Mouse (Mus musculus) left cerebral cortex, adult 18-20 months (tissue): ENCODE measurements around the gene Brwd1. TPM values are rescaled to one million over a fixed set of nuclear protein-coding genes. Genes with fewer than 3 reads are reported as not detected.
A peak's percentile ranks its signal among the peaks of the same experiment; 100 is the strongest.
"Not testable (repeated sequence)": the region's sequence is repeated elsewhere in the genome, so short reads cannot be mapped to it uniquely, and the experiment has no call there.

Source experiments
- DNase-seq, 2 experiments: peaks; one replicate each; pipeline ENCODE4 v3.0.0; 2021 to 2022; ENCODE audit warnings: low spot score in 2 of 2, mixed read lengths in 1 of 2
- microRNA-seq, 2 experiments: library from miRNA; unstranded; fragments of <30 nt; microRNA quantifications; one replicate each; pipeline ENCODE4 v1.2.0; 2021
- total RNA-seq, 2 experiments: library from RNA; stranded (reverse); gene quantifications; 2 replicates each; pipeline ENCODE4 v1.2.3; 2021

The Brwd1 gene
- total RNA-seq, 2 experiments from 2014 or later = 146 TPM

DNA sequence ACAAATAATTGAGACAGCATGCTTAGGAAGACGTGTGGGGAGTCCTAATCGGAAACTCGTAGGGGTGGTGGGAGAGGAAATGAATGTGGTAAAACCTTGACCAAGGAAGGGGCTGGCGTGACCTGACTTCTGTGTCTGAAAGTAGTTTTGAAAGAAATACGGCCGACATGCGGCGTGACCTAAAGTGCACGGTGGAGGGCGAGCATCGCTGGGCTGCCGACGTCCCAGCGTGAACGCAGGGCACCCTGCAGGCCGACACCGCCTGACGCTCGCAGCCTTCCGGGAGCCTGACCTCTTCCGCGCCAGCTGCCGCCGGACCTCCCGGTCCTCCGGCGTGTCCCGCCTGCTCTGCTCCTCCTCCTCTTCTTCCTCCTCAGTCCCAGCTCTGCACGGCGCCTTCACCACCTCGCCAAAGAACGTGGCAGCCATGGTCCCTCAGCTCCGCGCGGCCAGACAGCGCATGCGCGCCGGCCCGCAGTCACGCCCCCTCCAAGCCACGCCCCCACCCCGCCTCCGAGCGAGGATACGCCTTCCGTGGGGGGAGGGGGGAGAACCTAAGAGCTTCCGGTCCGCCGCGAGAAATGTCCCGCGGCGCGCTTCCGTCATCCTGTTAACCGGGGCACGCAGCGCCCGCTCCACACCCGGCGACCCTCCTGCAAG, 91.7 kb downstream of the Brwd1 start, which contains the start of gene Psmg1:
Gene Psmg1, minus strand, starts transcription at position 499 of the 660 bp plus-strand sequence.
- peak; percentile 96 to 97 for DNase-seq

DNA sequence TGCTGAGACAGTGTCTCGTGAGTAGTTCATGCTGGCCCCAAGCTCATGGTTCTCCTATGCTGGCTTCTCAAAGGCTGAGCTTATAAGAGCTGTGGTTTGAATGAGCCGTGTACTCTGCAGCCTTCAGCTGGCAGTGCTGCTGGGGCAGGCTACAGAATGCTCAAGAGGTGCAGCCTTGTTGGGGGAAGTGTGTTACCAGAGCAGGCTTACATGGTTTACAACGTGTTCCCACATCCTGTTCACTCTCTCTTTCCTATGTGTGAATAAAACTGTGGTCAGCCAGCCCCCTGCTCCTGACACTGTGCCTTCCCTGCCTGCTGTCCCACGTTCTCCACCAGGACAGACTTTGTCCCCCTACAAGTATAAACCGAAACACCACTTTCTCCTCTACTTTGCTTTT, 97.4 kb downstream of the Brwd1 start:
- no peak for DNase-seq

DNA sequence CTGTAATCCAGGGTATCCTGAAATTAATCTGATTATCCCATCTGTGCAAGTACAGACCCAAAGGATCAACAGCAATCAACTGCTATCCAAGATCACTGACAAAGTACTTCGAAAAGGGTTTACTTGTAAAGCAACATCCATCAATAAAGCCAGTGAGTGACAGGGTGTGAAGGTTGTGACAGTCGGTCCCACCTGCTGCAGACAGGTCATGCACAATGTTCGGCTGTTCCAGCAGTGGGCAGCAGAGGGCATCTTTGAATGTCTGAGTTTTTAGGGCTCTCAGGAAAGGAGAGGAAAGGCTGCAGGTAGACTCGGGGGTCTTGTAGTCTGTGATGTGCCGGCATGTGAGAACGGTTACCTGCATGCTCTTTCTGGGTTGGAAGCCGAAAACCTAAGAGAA, 98.7 kb downstream of the Brwd1 start:
- DNase-seq = no peak

DNA sequence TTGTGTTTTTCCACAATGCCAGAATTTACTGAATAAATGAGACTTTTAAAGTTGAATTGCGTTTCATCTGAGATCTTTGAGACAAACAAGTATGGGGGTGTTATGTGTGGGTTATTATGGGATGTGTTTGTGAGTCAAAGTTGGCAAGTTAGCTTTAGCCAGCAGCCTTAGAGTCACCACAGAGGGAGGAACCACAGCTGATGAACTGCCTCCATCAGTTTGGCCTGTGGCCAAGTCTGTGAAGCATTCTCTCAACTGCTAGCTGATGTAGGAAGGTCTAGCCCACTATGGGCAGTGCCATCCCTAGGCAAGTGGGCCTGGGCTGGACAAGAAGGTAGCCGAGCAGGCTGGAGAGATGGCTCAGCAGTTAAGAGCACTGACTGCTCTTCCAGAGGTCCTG, 111.5 kb downstream of the Brwd1 start:
- peak in 1 of 2 experiments; percentile 20 for DNase-seq

DNA sequence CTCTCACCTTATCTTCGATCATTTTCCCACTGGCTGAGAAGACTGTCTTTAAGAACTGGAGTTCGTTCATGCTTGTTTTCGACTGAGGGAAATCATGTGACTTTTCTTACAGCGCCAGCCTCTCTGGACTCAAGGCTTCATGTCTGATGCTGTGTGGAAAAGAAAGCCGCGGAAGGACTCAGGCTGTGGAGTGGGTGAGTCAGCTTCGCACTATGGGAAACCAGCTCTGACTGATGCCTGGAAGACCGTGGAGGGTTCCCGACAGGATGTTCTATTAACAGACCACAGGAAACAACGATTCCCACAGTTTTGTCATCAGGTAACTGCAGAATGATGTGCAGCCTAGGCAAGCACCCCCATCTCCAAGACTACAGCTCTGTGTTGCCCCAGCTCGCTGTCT, 114.9 kb downstream of the Brwd1 start:
- no peak for DNase-seq

DNA sequence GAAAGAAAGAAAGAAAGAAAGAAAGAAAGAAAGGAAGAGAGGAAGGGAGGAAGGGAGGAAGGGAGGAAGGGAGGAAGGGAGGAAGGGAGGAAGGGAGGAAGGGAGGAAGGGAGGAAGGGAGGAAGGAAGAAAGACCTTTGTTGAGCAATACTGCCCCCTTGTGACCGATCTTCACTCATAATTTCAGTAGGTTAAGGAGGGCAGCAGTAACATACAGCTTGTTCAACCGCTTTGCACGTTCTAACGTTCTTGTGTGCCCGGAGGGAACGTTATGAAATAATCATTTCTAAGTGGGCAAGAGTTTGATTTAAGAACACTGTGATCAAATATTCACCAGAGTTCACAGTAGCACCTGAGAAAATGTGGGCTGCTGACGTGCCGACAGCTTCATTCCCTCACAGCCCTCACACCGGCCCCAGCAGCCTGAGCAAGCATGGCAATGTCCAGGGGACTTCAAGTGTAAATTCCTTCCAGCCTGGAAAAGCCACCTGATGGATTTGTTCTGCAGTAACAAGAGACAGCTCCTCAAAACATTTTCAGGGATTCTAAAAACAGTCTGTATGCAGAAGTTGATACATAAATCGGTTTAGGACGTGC, 117.8 kb downstream of the Brwd1 start:
- peak; percentile 36 to 61 for DNase-seq

DNA sequence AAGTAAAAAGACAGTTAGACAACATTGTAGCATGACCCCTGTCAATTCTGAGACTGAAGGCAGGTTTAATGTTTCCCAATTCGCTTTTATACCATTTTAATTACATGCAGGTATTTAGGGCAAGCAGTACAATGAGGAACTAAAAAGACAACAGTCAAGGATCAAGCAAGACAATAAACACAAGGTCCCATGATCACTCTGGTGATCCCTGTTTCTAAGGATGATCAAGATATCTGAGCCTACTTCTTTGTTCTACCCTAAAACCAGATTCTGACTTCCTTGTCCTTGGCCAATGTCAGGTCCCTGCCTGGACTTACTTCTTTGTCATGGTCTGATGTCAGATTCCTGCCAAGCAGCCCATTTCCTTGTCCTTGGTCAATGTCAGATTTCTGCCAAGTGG, 120.8 kb downstream of the Brwd1 start:
- DNase-seq = not testable (repeated sequence)

DNA sequence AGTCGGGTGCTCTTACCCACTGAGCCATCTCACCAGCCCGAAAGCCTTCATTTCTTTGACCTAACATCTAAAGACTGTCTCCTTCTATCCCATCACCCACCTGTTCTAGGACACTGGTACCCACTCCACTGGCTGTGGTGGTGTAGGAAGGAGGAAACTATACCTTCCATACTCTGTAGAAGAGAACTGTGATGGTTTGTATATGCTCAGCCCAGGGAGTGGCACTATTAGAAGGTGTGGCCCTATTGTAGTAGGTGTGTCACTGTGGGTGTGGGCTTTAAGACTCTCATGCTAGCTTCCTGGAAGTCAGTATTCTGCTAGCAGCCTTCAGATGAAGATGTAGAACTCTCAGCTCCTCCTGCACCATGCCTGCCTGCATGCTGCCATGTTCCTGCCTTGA, 121.6 kb downstream of the Brwd1 start:
- DNase-seq = not testable (repeated sequence)

DNA sequence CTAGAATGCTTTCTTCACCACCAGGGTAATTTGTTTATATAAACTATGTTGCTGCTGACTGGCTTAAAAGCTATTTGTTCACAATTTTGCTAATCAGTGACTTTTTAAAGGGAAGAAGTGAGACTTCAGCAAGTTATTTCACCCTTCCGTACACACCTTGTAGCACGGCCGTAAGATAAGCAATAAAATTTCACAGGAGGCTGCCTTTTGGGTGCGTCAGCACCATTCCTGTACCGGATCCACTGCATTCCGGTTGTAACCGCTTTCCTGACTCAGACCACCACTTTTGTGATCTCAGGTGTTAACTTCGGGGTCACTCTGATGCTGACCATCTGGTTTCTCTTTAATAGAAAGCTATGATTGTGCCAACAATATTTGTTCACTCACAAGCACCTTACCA, 124.2 kb downstream of the Brwd1 start:
- DNase-seq = no peak

DNA sequence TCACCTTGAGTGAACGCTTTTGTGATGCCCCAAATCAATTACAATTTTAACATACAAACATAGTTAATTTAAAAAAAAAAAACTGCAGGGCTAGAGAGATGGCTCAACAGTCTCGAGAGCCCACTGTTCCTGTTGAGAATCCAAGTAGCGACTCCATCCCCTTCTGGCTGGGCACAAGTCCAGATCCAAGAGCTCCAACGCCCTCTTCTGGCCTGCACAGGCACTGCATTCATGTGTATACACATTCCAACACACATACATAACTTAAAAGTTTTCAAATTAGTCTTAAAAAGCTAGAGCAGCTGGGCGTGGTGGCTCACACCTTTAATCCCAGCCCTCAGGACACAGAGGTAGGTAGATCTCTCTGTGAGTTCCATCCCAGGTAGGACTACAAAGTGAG, 125.7 kb downstream of the Brwd1 start:
- no peak for DNase-seq

DNA sequence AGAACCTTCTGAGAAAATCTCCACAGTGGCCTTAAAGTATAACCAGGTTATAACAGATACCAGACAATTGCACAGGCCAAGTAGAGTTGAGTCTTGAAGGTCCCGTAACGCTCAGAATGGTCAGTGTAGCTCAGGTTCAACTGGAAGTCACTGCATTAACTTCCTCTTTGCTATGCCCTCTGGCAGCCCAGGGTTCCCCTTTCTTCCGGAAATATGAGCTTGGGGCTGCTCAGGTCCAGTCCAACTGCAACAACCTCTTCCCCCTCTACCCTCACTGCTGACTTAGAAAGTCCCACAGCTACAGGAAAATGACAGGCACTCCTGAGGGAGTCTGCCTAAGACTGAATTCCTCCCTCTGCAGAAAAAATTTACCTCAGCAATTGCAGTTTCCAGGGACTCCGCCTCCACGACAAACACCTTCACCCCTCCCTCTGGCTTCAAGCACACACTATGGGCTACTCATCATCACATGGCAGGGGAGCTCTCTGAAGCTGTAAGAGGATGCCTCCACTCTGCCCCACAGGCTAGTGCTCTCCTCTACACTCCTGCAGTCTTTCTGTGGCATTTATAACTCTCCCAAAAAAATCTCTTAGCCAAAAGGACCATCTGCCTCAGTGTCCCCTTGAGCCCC, 126.5 kb downstream of the Brwd1 start:
- no peak for DNase-seq

DNA sequence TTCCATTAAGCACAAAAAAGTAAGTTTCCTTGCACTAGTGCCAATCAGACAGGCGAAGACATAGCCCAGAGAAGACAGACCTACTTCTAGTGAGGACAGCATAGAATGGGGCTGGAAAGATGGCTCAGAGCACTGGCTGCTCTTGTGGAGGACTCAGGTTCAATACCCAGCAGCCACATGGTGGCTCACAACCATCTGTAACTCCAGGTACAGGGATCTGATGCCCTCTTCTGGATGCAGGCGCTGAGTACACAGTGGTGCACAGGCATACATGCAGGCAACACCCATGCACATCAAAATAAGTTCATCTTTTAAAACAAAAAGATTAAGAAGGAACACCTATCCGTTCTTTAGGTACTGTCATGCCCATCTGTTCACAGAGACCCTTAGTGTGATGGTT, 128.0 kb downstream of the Brwd1 start:
- no peak for DNase-seq

DNA sequence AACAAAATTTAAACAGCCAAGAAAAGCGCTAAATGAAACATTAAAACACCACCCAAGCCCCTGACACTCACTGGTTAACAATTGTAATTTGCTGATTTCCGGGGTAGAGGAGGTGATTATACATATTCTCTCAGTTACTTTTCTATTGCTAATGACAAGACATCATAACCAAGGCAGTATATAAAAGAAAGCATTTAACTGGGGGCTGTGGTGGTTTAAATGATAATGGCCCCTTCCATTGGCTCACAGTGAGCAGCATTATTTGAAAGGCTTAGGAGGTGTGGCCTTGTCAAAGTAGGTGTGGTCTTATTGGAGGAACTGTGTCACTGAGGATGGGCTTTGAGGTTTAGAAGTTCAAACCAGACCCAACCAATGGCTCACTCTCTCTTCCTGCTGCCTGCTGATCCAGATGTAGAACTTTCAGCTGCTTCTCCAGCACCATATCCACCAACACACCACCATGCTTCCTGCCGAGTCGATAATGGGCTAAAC, 129.1 kb downstream of the Brwd1 start:
- DNase-seq = no peak

DNA sequence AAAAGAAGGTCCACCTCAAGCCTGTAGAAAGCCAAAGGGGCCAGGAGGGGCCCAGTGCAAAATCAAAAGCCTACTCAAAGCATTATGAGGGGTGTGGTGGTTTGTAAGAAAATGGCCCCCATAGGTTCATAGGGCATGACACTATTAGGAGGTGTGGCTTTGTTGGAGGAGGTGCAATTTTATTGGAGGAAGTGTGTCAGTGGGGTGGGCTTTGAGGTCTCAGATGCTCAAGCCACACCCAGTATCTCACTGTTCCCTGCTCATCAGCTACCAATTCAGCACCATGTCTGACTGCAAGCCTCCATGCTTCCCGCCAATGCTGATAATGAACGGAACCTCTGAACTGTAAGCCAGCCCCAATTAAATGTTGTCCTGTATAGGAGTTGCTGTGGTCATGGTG, 130.9 kb downstream of the Brwd1 start:
- DNase-seq = no peak

DNA sequence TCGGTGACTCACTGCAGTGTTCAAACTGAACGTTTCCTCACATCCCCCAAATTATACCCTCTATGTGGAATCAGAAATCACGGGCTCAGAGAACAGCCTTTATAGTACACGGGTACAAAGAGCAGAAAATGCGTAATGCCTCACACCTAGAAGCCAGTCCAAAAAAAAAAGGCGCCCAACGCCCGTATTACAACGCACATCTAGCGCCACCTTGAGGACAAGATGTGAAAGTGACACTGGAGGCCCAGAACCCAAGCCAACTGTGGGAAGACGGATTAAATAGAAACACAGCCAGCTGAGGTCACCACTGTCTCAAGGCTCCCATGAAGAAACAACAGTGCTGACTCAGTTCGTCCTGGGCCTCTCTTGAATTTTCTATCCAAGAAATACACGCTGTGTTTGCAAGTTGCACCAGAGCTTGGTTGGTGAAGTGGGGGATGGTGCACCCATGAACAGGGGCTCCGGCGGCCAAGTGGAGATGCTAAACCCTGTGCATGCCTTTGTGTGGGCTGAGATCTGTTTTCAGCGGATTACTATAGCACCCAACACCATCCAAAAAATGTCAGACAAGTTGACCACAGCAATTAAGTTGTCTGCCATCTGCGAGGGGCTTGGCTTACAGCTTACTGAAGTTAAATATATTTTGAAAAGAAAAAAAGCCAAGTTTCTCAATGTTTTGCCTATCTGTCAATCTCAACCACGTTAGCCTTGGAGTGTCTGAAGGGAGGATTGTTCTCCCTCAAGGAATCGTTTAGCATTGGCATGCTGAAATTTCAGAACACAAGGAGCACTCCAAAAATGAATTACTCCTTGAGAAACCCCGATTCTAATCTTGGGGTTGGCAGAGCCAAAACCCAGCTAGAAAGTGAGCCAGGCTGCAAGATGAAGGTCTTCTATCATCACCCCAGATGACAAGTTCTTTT, 136.7 kb downstream of the Brwd1 start:
- DNase-seq = peak; percentile 59 to 68

DNA sequence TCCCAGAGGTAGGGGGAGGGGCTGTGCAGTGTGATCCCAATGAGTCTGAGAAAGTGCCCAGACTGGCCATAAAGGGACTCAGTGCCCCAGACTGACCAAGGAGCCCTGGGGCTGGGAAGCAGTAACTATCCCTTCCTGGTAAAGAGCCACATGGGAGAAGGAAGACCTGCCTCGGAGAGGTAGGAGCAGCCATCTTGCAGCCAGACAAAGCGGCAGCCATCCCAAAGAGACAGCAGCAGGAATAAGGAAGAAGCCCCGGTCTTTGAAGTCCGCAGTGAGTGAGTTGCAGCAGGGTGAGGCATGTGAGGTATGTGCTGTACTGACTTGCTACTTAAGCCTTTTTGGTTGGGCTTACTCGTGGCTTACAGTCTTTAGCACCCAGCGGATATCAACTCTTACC, 139.1 kb downstream of the Brwd1 start:
- no peak for DNase-seq

Small RNAs within 50 kb of the gene (microRNA-seq; reads per million reads assigned to microRNA genes)
- 0 reads per million in 2 experiments for gene Gm27833

Other genes with a start within 250 kb of the Brwd1 start
- 10 to 100 TPM; 14.5 to 18.1 TPM for gene Psmg1, start 91.6 kb downstream of the Brwd1 start, total RNA-seq
- gene Hmgn1, start 45.2 kb upstream of the Brwd1 start, total RNA-seq = 10 to 100 TPM; 65.7 to 67.0 TPM
- 10 to 100 TPM; 74.7 to 90.4 TPM for gene Wrb, start 62.9 kb upstream of the Brwd1 start, total RNA-seq
- 1 to 10 TPM; 1.3 to 2.0 TPM for gene Lca5l, start 109.7 kb upstream of the Brwd1 start, total RNA-seq
- 1 to 10 TPM in 1 of 2 experiments, under 1 TPM in 1; 0.63 to 1.1 TPM for gene Sh3bgr, start 117.9 kb upstream of the Brwd1 start, total RNA-seq
- gene B3galt5, start 153.3 kb upstream of the Brwd1 start, total RNA-seq = 10 to 100 TPM; 19.7 to 23.3 TPM